Mouse (Mus musculus) E14TG2a.4 (cell line): Measurements from ENCODE around the gene Thada.

Experiments used
- CTCF ChIP-seq: conservative IDR thresholded peaks from 2 replicates; pipeline ENCODE4 v1.5.1; 2014; ENCODE audit warnings: low read length
- NANOG ChIP-seq: IDR thresholded peaks from 2 replicates; pipeline ENCODE4 v1.6.1; 2014; ENCODE audit warnings: borderline replicate concordance, low read length, mixed read lengths
- POU5F1 ChIP-seq: IDR thresholded peaks from 2 replicates; pipeline ENCODE4 v1.6.1; 2014; ENCODE audit warnings: low read length, borderline replicate concordance

DNA sequence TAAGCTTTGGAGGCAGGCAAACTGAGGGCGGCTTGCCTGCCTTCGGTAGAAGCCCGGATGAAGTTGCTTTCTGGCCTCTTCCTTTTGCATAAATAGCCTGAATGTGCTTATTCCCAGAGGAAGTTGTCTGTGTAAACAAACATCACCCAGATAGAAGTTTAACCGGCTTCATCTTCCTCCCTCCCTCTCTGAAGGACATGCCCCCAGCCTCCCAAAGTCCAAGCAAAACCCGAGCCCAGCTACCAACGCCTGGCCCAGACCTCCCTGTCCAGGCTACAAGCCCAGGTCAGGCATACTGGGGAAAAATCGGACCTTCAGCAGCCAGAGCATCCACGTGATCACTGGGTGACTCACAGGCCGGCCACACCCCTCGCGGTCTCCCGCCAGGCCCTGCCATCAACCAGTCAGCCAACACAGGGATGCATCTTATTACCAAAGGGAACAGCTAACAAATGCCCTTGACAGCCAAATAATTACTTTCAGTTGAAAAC lies 282.7 kb downstream of the Thada start:
- TF ChIP-seq CTCF (no peak), POU5F1 (no peak), NANOG (peak; percentile 49; the same call in 1 of the 2 replicates)
